Mouse (Mus musculus): Measurements from ENCODE around the gene Nelfcd. TPM values are rescaled to one million over a fixed set of nuclear protein-coding genes. Genes with fewer than 3 reads are reported as not detected.
A peak's percentile ranks its signal among the peaks of the same experiment; 100 is the strongest.

Gene Nelfcd
- polyA plus RNA-seq, 1 experiment from 2014 or later: 217 TPM

DNA sequence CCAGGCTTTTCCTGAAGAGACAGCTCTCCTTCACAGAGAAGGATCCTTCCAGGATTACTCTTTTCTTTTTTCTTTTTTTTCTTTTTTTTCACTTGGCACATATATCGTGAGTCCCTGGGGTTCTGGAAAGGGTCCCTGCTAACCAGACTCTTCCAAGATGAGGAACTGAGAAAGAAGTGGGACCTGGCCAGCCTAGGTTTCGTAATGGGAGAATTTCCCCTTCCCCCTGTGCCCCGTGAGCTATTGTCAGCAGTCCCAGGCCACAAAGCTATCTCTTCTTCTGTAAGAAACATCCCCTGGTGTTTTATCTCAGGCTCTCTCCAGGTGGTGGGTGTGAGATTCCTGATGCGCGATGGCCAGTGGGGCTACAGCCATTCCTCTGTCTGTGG lies 23.8 kb downstream of the Nelfcd start:
- peak overlapping the region; percentile 90 for H3K27ac ChIP-seq
- H3K4me1 ChIP-seq: peaks cover 44% of the 10 kb centered on the region
- no peaks in the 10 kb centered on the region for H3K9me3 ChIP-seq (replicated peaks)
- H3K36me3 ChIP-seq: peaks cover 21% of the 10 kb centered on the region
- WGBS: 57% methylated on average over 5 of the region's 5 CpGs
- H3K4me3 ChIP-seq: peak overlapping the region; percentile 72; the same call in 1 of the 2 replicates
- no peak for DNase-seq (ENCODE audit: low spot score)
- no peaks in the 10 kb centered on the region for H3K27me3 ChIP-seq (ENCODE audit: low read depth, poor library complexity, severe bottlenecking)

DNA sequence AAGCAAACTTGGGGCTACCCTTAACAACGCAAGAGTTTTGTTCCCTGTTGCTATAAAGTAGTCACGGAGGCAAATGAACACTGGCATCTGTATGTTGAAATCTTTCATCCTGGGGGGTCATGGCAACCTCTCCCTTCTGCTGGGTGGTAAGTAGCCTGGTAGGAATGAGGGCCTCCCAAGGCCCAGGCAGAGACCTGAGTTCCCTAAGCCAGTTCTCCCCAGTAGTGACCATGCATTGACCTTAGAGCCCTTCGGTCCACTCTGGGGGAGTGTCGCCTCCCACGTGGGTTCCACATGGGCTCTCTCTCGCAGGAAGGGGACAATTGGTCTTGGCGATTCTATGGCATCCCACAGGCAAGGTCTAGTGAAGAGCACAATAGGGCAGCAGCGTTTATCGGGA lies 24.4 kb downstream of the Nelfcd start:
- H3K9me3 ChIP-seq (replicated peaks): no peaks in the 10 kb centered on the region
- H3K27me3 ChIP-seq (ENCODE audit: low read depth, poor library complexity, severe bottlenecking): no peaks in the 10 kb centered on the region
- peaks cover 16% of the 10 kb centered on the region for H3K36me3 ChIP-seq
- H3K4me1 ChIP-seq: peaks cover 43% of the 10 kb centered on the region
- no peak overlapping the region for H3K4me3 ChIP-seq
- no peak for DNase-seq (ENCODE audit: low spot score)
- H3K27ac ChIP-seq: 0 out of 2 replicates have a peak overlapping the region, but pooled peaks have one; percentile 90
- 82% methylated on average over 9 of the region's 9 CpGs for WGBS

DNA sequence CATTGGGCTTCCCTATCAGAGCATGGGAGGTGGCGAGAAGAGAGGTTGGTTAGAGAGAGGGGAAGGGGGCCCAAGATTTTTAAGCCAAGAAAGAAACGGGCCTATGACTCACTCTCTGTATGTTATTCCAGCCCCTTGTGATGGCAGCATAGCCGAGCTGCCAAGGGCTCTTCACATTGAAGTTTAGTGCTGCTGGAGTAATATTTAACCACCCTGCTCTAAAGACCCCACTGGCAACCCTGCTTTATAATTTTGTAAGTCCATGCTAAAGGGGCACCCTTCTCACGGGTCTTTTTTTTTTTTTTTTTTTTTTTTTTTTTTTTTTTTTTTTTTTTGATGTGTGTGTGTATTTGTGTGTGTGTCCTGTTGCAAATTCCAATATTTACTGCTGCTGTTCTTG lies 26.3 kb downstream of the Nelfcd start:
- Histone ChIP-seq H3K27ac (no peak overlapping the region), H3K4me3 (no peak overlapping the region), H3K9me3 (replicated peaks) (no peaks in the 10 kb centered on the region), H3K4me1 (peaks cover 46% of the 10 kb centered on the region), H3K27me3 (ENCODE audit: low read depth, poor library complexity, severe bottlenecking) (0 out of 2 replicates have a peak, but pooled peaks cover 5% of the 10 kb centered on the region), H3K36me3 (no peaks in the 10 kb centered on the region)
- 83% methylated on average over 4 of the region's 4 CpGs for WGBS
- DNase-seq (ENCODE audit: low spot score): no peak

DNA sequence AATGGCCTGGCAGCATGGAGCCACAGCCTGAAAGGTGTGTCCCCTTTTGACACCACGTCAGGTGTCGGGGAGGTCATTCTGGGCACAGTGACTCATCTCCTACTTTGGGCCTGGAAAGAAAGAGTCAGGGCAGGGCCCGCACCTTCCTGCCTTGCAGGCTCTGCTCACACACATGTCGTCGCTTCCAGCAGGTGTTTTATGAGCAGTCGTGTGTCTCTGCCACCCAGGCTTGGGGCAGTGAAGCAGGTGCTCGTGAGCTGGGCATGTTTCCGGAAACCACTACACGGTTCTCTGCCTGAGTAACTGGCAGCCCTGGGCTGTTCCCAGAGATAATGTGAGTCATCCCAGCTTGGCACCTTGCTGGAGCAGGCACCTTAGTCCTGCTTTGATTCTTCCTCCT lies 26.9 kb downstream of the Nelfcd start:
- peaks cover 42% of the 10 kb centered on the region for H3K4me1 ChIP-seq
- H3K9me3 ChIP-seq (replicated peaks): no peaks in the 10 kb centered on the region
- 0 out of 2 replicates have a peak, but pooled peaks cover 7% of the 10 kb centered on the region for H3K27me3 ChIP-seq (ENCODE audit: low read depth, poor library complexity, severe bottlenecking)
- H3K4me3 ChIP-seq: no peak overlapping the region
- no peak overlapping the region for H3K27ac ChIP-seq
- no peak for DNase-seq (ENCODE audit: low spot score)
- H3K36me3 ChIP-seq: no peaks in the 10 kb centered on the region
- WGBS: 76% methylated on average over 9 of the region's 9 CpGs

DNA sequence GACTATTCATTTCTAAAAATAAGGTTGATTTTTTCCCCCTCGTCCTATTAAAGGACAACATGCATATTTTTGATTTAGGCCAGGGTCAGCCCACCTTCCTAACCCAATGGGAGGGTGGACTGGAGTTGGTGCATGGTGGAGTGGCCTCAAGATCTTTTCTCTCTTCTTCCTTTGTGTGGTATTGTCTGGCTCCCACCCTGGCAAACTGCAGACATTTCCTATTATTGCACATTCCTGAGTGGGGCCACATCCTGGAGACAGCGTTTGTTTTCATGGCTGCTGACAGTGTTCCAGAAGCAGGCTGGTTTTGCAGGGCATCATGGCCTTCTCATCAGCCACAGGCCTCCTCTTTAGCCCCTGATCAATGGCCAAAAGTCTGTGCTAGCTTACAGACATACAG lies 27.4 kb downstream of the Nelfcd start:
- 81% methylated on average over 2 of the region's 2 CpGs for WGBS
- DNase-seq (ENCODE audit: low spot score): no peak
- 0 out of 2 replicates have a peak overlapping the region, but pooled peaks have one; percentile 1 for H3K27ac ChIP-seq
- H3K36me3 ChIP-seq: no peaks in the 10 kb centered on the region
- no peak overlapping the region for H3K4me3 ChIP-seq
- H3K9me3 ChIP-seq (replicated peaks): no peaks in the 10 kb centered on the region
- H3K4me1 ChIP-seq: peaks cover 36% of the 10 kb centered on the region
- H3K27me3 ChIP-seq (ENCODE audit: low read depth, poor library complexity, severe bottlenecking): 0 out of 2 replicates have a peak, but pooled peaks cover 7% of the 10 kb centered on the region

DNA sequence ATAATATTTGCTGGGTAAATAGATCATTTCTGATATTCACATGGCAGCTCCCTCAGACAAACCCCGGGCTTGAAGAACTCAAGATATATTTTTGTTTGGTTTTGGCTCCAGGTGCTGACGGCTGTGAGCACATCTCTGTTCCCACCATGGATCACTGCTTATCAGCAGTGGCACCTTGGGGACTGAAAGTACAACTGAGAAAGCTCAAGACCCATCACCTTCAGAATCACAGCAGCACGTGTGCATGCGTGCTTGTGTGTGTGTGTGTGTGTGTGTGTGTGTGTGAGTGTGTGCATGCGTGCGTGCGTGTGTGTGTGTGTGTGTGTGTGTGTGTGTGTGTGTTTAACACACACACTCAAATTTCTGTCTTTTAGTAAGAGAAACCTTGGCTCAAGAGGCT lies 28.8 kb downstream of the Nelfcd start:
- 91% methylated on average over 7 of the region's 7 CpGs for WGBS
- no peak overlapping the region for H3K4me3 ChIP-seq
- no peak overlapping the region for H3K27ac ChIP-seq
- DNase-seq (ENCODE audit: low spot score): no peak
- H3K4me1 ChIP-seq: peaks cover 23% of the 10 kb centered on the region
- H3K27me3 ChIP-seq (ENCODE audit: low read depth, poor library complexity, severe bottlenecking): 0 out of 2 replicates have a peak, but pooled peaks cover 7% of the 10 kb centered on the region
- H3K36me3 ChIP-seq: no peaks in the 10 kb centered on the region
- H3K9me3 ChIP-seq (replicated peaks): no peaks in the 10 kb centered on the region

DNA sequence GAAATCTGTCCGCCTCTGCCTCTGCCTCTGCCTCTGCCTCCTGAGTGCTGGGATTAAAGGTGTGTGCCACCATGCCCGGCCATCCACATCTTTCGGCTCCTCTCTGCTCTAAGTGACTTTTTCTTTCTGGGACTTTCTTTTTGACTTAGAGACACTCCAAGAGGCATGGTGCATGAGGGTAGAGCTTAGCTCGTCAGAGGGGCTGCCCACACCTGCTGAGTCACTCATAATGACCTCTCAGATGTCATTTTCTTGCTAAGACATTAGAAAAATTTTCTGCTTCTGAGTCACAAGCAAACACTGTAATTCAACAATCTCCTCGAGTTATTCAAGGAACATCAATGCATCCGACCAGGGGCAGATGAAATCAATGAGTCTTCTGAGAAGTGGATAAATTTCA lies 29.4 kb downstream of the Nelfcd start:
- H3K9me3 ChIP-seq (replicated peaks): no peaks in the 10 kb centered on the region
- H3K4me3 ChIP-seq: no peak overlapping the region
- H3K36me3 ChIP-seq: no peaks in the 10 kb centered on the region
- 86% methylated on average over 6 of the region's 6 CpGs for WGBS
- peaks cover 19% of the 10 kb centered on the region for H3K4me1 ChIP-seq
- H3K27ac ChIP-seq: no peak overlapping the region
- DNase-seq (ENCODE audit: low spot score): no peak
- 0 out of 2 replicates have a peak, but pooled peaks cover 7% of the 10 kb centered on the region for H3K27me3 ChIP-seq (ENCODE audit: low read depth, poor library complexity, severe bottlenecking)

DNA sequence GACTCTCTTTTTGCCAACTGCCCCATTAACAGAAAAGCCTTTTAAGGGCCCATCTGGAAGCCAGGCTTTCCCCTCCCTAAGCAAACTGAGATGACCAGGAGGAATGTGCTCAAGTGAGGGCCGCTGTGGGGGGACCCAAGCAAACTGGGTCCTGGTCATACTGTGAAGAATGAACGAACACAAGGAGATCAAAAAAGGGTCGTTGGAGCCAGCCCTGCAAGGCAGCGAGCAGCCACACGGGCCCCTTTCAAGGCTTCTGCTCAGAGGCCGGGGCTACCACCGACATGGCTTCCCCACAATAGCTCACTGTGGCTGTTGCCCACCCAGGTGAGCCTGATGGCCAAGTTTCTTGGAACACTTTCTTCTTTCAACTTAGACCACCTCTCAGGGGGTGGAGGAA lies 30.9 kb downstream of the Nelfcd start:
- 52% methylated on average over 7 of the region's 7 CpGs for WGBS

DNA sequence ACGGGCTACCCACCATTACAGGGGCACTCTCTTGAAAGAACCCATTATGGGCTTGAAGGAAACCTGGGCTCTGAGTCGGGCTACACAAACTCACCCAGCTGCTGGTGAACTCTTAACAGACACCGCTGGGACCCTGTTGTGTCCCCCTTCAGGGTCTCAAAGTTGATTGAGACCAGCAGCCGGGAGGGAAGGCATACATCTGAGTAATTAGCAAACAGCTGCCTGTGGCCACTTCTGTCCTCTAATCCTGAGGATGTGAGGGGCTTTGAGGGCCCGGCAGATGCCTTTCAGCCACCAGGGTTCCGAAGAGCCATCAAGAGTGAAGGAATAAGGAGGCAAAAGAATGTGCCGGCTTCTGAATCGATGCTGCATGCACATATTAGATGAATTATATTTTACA lies 31.3 kb downstream of the Nelfcd start:
- no peak overlapping the region for H3K4me3 ChIP-seq
- H3K27ac ChIP-seq: peak overlapping the region; percentile 69
- H3K9me3 ChIP-seq (replicated peaks): no peaks in the 10 kb centered on the region
- 0 out of 2 replicates have a peak, but pooled peaks cover 7% of the 10 kb centered on the region for H3K27me3 ChIP-seq (ENCODE audit: low read depth, poor library complexity, severe bottlenecking)
- 60% methylated on average over 8 of the region's 8 CpGs for WGBS
- DNase-seq (ENCODE audit: low spot score): no peak
- peaks cover 19% of the 10 kb centered on the region for H3K4me1 ChIP-seq
- H3K36me3 ChIP-seq: no peaks in the 10 kb centered on the region

More for the DNA sequence above, 30.9 kb downstream of the Nelfcd start:
- Histone ChIP-seq H3K27ac (peak overlapping the region; percentile 69), H3K4me1 (peaks cover 19% of the 10 kb centered on the region), H3K36me3 (no peaks in the 10 kb centered on the region), H3K9me3 (replicated peaks) (no peaks in the 10 kb centered on the region), H3K27me3 (ENCODE audit: low read depth, poor library complexity, severe bottlenecking) (0 out of 2 replicates have a peak, but pooled peaks cover 7% of the 10 kb centered on the region), H3K4me3 (no peak overlapping the region)
- DNase-seq (ENCODE audit: low spot score): no peak

DNA sequence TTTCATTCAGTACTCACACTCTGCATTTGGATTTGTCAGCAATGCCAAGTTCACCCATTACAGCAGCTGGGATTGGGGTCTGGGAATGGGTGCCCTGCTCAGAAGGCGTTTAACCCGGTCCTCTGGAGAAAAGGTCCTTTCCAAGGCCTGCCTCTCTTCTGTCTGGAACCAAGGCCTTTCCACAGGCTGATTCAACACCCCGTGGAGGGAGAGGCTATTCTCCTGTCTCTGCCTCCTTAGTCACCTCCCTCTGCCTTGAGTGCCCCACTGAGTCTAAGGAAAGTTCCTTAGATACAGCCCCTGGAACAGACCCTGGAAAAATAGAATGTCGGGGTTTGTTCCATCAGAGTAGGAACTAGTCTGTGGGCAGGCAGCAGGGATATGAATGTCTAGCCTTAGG lies 32.8 kb downstream of the Nelfcd start:
- no peaks in the 10 kb centered on the region for H3K36me3 ChIP-seq
- no peaks in the 10 kb centered on the region for H3K9me3 ChIP-seq (replicated peaks)
- no peak overlapping the region for H3K27ac ChIP-seq
- no peak overlapping the region for H3K4me3 ChIP-seq
- 85% methylated on average over 4 of the region's 4 CpGs for WGBS
- no peak for DNase-seq (ENCODE audit: low spot score)
- peaks cover 11% of the 10 kb centered on the region for H3K4me1 ChIP-seq
- H3K27me3 ChIP-seq (ENCODE audit: low read depth, poor library complexity, severe bottlenecking): 0 out of 2 replicates have a peak, but pooled peaks cover 7% of the 10 kb centered on the region

DNA sequence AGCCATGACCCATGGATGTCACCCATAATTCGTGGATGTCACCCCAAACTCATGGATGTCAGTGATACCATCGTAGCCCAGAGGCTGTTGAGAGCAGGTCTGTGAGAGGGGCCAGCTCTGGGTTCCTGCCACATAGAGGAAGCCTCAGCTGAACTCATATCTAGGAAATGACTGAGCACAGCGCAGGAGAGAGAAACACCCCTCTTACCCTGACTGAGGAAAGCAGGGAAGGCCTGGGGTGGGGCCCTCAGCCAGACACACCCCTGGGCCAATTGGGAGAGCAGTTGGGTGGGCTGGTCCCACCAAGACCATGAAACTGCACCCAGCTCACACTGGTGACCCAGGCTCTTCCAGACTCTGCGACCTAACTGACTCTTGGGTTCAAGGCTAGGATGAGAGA lies 34.7 kb downstream of the Nelfcd start, which contains the start of gene Tubb1:
Gene Tubb1 (plus strand): TSS at position 343 of the 400 bp plus-strand sequence.
- WGBS: 74% methylated on average over 4 of the region's 4 CpGs
- peaks cover 11% of the 10 kb centered on the region for H3K4me1 ChIP-seq
- H3K9me3 ChIP-seq (replicated peaks): no peaks in the 10 kb centered on the region
- H3K27me3 ChIP-seq (ENCODE audit: low read depth, poor library complexity, severe bottlenecking): 0 out of 2 replicates have a peak, but pooled peaks cover 7% of the 10 kb centered on the region
- DNase-seq (ENCODE audit: low spot score): no peak
- H3K27ac ChIP-seq: no peak within 1 kb of the TSS
- no peaks in the 10 kb centered on the region for H3K36me3 ChIP-seq
- no peak within 1 kb of the TSS for H3K4me3 ChIP-seq

DNA sequence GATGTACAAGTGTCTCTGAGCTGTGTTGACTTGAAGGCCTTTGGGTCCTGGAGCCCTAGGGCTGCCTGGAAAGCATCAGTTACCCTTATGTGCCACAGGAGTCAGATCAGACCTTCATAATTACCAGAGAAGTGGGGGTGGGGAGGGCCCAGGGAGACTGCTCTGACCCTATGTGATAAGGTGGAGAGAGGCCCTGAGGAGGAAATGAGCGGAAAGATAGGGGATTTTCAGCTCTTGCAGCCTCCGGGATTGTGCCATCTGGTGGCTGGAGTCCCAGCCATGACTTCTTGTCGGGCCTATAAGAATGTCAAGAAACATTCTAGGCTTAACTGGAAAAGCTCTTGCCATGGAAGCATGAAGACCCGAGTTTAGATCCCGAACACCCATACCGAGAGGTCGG lies 38.1 kb downstream of the Nelfcd start:
- H3K36me3 ChIP-seq: no peaks in the 10 kb centered on the region
- 75% methylated on average over 7 of the region's 7 CpGs for WGBS
- H3K4me3 ChIP-seq: no peak overlapping the region
- no peaks in the 10 kb centered on the region for H3K4me1 ChIP-seq
- no peak overlapping the region for H3K27ac ChIP-seq
- H3K27me3 ChIP-seq (ENCODE audit: low read depth, poor library complexity, severe bottlenecking): no peaks in the 10 kb centered on the region
- H3K9me3 ChIP-seq (replicated peaks): no peaks in the 10 kb centered on the region
- no peak for DNase-seq (ENCODE audit: low spot score)

DNA sequence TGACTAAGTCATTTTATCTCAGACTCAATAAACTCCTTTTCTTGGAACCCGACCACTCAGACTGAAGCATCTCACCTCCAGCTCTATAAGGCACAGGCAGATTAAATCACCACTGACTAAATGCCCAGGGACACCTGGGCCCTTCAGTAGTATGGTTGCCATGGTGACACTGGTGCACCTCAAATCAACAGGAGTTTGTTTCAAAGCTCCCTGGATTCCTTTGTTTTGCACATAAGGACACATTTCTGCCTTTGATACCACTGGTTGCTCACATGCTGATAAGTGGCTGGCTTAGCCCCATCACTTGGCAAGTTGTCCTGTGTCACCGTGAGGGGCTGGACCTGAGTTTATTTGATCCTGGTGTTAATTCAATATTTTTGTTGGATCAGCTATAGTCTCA lies 43.8 kb downstream of the Nelfcd start:
- no peaks in the 10 kb centered on the region for H3K9me3 ChIP-seq (replicated peaks)
- H3K27ac ChIP-seq: no peak overlapping the region
- H3K36me3 ChIP-seq: peaks cover 31% of the 10 kb centered on the region
- DNase-seq (ENCODE audit: low spot score): no peak
- no peaks in the 10 kb centered on the region for H3K27me3 ChIP-seq (ENCODE audit: low read depth, poor library complexity, severe bottlenecking)
- peaks cover 28% of the 10 kb centered on the region for H3K4me1 ChIP-seq
- WGBS: 85% methylated on average over 2 of the region's 2 CpGs
- H3K4me3 ChIP-seq: no peak overlapping the region

DNA sequence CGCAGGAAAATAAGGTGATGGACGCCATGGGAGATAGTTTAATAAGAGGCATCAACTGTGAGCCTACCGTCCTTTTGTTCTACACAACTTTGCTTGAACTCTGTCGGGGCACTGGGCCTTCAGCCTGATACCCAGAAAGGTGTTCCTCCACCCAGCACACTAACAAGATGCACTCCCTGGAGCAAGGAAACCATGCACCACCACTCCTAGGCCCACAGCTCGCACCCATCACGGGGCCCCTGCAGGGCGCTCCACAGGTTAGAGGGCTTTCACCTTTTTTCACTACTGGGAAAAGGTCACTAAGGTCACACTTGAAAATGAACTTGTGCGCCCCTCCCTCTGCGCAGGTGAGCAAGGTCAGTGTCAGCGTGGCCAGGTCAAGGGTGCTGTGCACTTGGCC lies 47.8 kb downstream of the Nelfcd start:
- 48% methylated on average over 10 of the region's 10 CpGs for WGBS
- Histone ChIP-seq H3K27me3 (ENCODE audit: low read depth, poor library complexity, severe bottlenecking) (no peaks in the 10 kb centered on the region), H3K4me3 (peak overlapping the region; percentile 78), H3K4me1 (peaks cover 28% of the 10 kb centered on the region), H3K36me3 (peaks cover 69% of the 10 kb centered on the region), H3K27ac (peak overlapping the region; percentile 94), H3K9me3 (replicated peaks) (no peaks in the 10 kb centered on the region)
- DNase-seq (ENCODE audit: low spot score): no peak
